Mouse (Mus musculus) forebrain, postnatal 0 days (tissue): ENCODE results near the gene Sptb. TPM values are rescaled to one million over a fixed set of nuclear protein-coding genes. Genes with fewer than 3 reads are reported as not detected.

ENCODE experiments used
- ATAC-seq: fragments of 200-750 bp; cut with Nextera tagmentation; 2 replicates; pipeline ENCODE4 v1.8.0; 2017; ENCODE audit warnings: mild to moderate bottlenecking, moderate library complexity
- DNase-seq: peaks from one replicate; pipeline ENCODE4 v3.0.0-alpha.2; 2015
- H3K27ac ChIP-seq: fragments of 300-500 bp; sonication (generic); 2 replicates; pipeline ENCODE4 v1.5.1; 2014; ENCODE audit warnings: low read depth, mild to moderate bottlenecking, antibody characterized with exemption, low read length, moderate library complexity, mixed read lengths
- H3K27me3 ChIP-seq: fragments of 300-500 bp; sonication (generic); 2 replicates; pipeline ENCODE4 v1.6.1; 2014; ENCODE audit warnings: mild to moderate bottlenecking, low read length, mixed read lengths; ENCODE audit not compliant: insufficient read depth
- H3K36me3 ChIP-seq: fragments of 300-500 bp; sonication (generic); 2 replicates; pipeline ENCODE4 v1.6.1; 2014; ENCODE audit warnings: mild to moderate bottlenecking, moderate library complexity; ENCODE audit not compliant: insufficient read depth
- H3K4me1 ChIP-seq: fragments of 300-500 bp; sonication (generic); 2 replicates; pipeline ENCODE4 v1.6.1; 2014; ENCODE audit warnings: antibody characterized with exemption; ENCODE audit not compliant: insufficient read depth
- H3K4me2 ChIP-seq: fragments of 300-500 bp; sonication (generic); 2 replicates; pipeline ENCODE4 v1.6.1; 2014; ENCODE audit warnings: low read depth, mild to moderate bottlenecking, moderate library complexity
- H3K4me3 ChIP-seq: fragments of 300-500 bp; sonication (generic); 2 replicates; pipeline ENCODE4 v1.5.1; 2014; ENCODE audit warnings: low read depth, low read length, mixed read lengths
- H3K9ac ChIP-seq: fragments of 300-500 bp; sonication (generic); 2 replicates; pipeline ENCODE4 v1.6.1; 2014; ENCODE audit warnings: mild to moderate bottlenecking
- H3K9me3 ChIP-seq: fragments of 300-500 bp; sonication (generic); 2 replicates; pipeline ENCODE4 v1.6.1; 2016; ENCODE audit warnings: low read length
- CTCF ChIP-seq: sonication (generic); IDR thresholded peaks from 2 replicates; pipeline ENCODE4 v1.5.1; 2016; ENCODE audit warnings: antibody characterized with exemption, control low read depth, low read depth
- WGBS: fragments of 180-500 bp; shearing (Covaris S2); extraction: QIAGEN DNeasy Blood & Tissue Kit; methylation state at CpG from one replicate; pipeline ENCODE4 v1.1.7; 2014; 5-methylcytosine and 5-hydroxymethylcytosine counted together
- polyA plus RNA-seq: library from polyadenylated mRNA; unstranded; fragments of >200 nt; fragmentation: Nextera tagmentation; extraction: Ambion mirVana; gene quantifications from 2 replicates; pipeline ENCODE4 v1.2.1, GENCODE M21; 2015
- total RNA-seq: library from RNA; depleted of rRNA; stranded (reverse); fragments of >200 nt; gene quantifications from 2 replicates; pipeline ENCODE4 v1.2.3, GENCODE M21; 2014

Gene Sptb
- total and polyA plus RNA-seq, 2 experiments from 2014 or later = 3.0 to 19.6 TPM

DNA sequence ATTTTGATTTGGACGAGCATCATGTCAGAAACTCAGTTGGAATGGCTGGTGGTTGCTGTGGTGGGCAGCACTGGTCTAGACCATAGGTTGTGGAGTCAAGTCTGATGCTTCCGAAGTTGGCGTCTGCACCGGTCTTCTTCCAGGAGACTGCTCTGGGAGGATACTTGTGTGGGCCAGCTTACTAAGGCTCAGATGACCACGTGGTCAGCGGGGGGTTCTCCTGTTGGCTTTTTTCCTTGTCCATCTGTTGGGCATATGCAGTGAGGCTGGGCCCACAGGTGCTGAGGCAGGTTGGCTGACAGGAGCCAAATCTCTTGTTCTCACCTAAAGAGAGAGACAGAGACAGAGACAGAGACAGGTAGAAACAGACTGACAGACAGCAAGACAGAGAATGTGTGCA is 135.5 kb downstream of the Sptb start:
- Histone ChIP-seq H3K9me3 (no peaks in the 10 kb centered on the region), H3K4me3 (no peak overlapping the region), H3K4me2 (no peak overlapping the region), H3K36me3 (no peaks in the 10 kb centered on the region), H3K9ac (no peak overlapping the region), H3K27ac (no peak overlapping the region), H3K4me1 (no peaks in the 10 kb centered on the region), H3K27me3 (no peaks in the 10 kb centered on the region)
- TF ChIP-seq CTCF = no peak
- DNase-seq = no peak
- no peak for ATAC-seq
- WGBS = 93% methylated on average over 6 of the region's 6 CpGs

DNA sequence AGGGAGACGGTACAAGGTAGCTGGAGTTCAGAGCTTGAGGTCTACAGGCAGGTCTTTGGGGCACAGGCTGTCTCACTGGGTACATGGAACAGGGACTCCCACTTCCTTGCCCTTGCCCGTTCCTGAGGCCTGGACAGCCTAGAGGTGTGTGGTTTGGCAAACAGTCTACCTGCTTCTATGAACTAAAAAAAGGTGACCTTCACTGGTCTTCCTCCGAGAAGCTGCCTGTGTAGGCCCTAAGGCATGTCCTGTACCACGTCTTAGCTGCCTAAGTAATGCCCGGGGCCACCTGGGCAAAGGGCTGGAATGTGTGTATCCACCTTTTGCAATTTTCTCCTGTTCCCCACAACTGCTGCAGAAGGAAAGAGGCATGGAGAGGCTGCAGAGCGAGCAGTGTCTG is 137.0 kb downstream of the Sptb start:
- Histone ChIP-seq H3K9me3 (no peaks in the 10 kb centered on the region), H3K4me3 (no peak overlapping the region), H3K36me3 (no peaks in the 10 kb centered on the region), H3K27ac (no peak overlapping the region), H3K27me3 (no peaks in the 10 kb centered on the region), H3K4me1 (no peaks in the 10 kb centered on the region), H3K9ac (no peak overlapping the region), H3K4me2 (no peak overlapping the region)
- TF ChIP-seq CTCF = no peak
- WGBS = 99% methylated on average over 6 of the region's 6 CpGs
- DNase-seq (no peak), ATAC-seq (no peak)

DNA sequence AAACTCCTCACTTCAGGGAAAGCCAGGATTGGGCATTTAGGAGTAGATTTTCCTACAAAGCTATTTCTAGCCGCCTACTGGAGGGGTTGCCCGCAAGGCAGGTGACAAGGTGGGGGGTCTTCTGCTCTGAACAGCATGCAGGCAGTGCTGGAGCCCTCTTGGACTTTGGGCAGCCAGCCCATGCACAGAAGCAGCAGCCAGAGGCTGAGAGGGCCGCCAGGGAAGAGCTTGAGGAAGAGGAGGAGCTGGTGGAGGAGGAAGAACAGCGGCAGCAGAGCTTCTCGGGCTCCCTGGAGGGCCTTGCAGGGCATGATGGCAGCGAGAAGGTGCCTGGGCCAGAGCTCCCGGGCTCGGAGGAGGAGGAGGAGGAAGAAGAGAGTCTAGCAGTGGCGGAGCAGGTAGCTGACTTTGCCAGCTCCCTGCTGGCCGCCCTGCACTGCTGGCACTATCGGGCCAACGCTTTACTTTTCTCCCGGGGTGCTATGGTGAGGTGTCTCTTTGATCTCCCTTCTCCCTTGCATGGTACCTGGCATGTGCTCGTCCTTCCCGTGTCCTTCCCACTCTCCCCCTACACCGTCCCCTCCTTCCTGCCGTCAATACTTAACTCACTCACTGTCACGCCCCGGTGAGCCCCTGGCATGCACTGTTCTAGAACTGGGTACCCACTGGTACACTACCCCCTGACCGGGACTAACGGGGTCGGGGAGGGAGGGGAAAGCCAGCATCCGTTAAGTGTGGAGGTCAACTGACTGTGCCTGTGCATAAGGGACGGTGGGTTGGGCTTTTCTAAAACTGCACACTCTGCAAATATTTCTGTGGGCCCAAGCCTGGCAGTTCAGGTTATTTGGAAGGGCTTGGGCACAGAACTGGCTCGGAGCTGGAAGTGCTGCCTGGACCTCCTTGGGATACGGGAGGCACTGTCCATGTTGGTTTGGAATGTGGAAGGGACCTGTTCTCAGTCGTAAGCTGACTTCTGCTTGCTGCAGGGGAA is 137.8 kb downstream of the Sptb start:
- Histone ChIP-seq H3K36me3 (no peaks in the 10 kb centered on the region), H3K27me3 (no peaks in the 10 kb centered on the region), H3K9ac (no peak overlapping the region), H3K9me3 (no peaks in the 10 kb centered on the region), H3K27ac (no peak overlapping the region), H3K4me1 (no peaks in the 10 kb centered on the region), H3K4me2 (no peak overlapping the region), H3K4me3 (no peak overlapping the region)
- ATAC-seq (no peak), DNase-seq (no peak)
- 64% methylated on average over 26 of the region's 27 CpGs for WGBS
- TF ChIP-seq CTCF = no peak

DNA sequence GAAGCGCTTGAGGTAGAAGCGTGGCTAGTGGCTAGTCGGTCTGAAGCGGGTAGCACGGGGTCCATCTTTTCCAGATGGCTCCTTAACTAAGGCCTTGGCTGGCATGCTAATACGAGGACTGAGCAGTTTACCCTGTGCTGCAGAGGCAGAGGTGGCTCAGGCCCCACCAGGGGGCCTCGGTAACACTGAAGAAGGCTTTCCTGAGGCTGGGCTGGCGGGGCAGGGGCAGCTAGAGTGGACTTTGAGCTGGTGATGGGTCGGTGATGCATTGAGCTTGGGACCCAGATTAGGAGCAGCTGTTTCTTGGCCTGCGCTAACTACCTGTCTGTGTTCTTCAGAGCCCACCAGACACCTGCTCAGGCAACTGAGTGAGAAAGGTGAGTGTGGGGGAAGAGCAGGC is 139.1 kb downstream of the Sptb start:
- H3K4me2 ChIP-seq = no peak overlapping the region
- no peak for TF ChIP-seq CTCF
- H3K4me3 ChIP-seq = no peak overlapping the region
- H3K9me3 ChIP-seq = no peaks in the 10 kb centered on the region
- H3K27me3 ChIP-seq = no peaks in the 10 kb centered on the region
- no peaks in the 10 kb centered on the region for H3K4me1 ChIP-seq
- H3K36me3 ChIP-seq = no peaks in the 10 kb centered on the region
- 74% methylated on average over 10 of the region's 10 CpGs for WGBS
- H3K27ac ChIP-seq = no peak overlapping the region
- ATAC-seq = no peak
- no peak overlapping the region for H3K9ac ChIP-seq
- DNase-seq = no peak

DNA sequence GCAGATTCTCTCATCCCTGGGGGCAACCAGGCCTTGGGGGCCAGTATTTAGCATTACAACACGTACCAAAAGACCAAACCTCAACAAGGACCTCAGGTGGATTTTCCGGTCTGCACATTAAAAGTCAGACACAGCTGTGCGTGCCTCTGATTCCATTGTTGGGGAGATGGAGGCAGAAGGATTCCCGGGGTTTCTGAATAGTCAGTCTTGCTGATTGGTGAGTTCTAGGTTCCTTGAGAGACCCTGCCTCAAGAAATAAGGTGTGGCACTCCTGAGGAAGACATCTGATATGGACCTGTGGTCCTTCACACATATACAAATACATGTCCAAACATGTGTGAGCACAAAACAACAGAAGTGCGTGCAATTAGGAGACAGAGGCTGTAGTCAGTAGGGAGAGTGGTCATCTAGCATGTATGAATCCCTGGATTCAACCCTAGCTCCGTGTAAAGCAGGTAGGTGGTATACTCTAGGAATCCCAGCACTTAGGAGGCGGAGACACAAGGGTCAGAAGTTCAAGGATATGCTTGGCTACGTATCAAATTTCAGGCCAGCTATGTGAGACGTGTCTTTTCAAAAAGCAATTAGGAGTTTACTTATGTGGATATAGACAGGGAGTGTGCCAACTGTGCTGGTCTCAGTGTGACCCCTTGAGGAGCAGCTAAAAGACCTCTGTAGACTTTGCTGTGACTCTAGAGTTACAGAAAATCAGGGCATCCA is 140.0 kb downstream of the Sptb start:
- H3K4me3 ChIP-seq = no peak overlapping the region
- ATAC-seq (no peak), DNase-seq (no peak)
- no peak overlapping the region for H3K9ac ChIP-seq
- H3K4me1 ChIP-seq = no peaks in the 10 kb centered on the region
- 77% methylated on average over 9 of the region's 9 CpGs for WGBS
- no peak overlapping the region for H3K27ac ChIP-seq
- no peaks in the 10 kb centered on the region for H3K36me3 ChIP-seq
- H3K4me2 ChIP-seq = no peak overlapping the region
- H3K27me3 ChIP-seq = no peaks in the 10 kb centered on the region
- H3K9me3 ChIP-seq = no peaks in the 10 kb centered on the region
- TF ChIP-seq CTCF = no peak

DNA sequence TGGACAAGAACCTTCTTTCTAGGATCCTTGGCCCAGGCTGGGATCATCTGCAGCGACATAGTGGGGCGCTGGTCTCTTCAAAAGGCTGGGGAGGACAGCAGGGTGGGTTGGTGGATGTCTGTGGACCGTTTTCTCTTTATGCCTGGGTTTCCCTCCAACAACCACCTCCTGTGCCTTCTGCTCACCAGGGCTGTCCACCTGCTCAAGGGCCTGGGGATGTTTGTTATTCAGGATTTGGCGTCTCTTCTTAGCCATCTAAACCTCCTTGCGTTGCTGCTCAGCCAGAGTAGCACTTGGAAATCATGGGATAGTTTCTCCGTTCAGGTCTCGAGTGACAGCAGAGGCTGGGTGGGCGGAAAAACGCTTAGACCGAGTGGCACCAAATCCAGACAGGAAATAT is 144.1 kb downstream of the Sptb start:
- no peaks in the 10 kb centered on the region for H3K4me1 ChIP-seq
- DNase-seq (no peak), ATAC-seq (no peak)
- no peak overlapping the region for H3K27ac ChIP-seq
- no peaks in the 10 kb centered on the region for H3K27me3 ChIP-seq
- H3K36me3 ChIP-seq = no peaks in the 10 kb centered on the region
- H3K4me2 ChIP-seq = no peak overlapping the region
- no peak overlapping the region for H3K9ac ChIP-seq
- no peak overlapping the region for H3K4me3 ChIP-seq
- H3K9me3 ChIP-seq = no peaks in the 10 kb centered on the region
- WGBS = 89% methylated on average over 10 of the region's 10 CpGs
- no peak for TF ChIP-seq CTCF

DNA sequence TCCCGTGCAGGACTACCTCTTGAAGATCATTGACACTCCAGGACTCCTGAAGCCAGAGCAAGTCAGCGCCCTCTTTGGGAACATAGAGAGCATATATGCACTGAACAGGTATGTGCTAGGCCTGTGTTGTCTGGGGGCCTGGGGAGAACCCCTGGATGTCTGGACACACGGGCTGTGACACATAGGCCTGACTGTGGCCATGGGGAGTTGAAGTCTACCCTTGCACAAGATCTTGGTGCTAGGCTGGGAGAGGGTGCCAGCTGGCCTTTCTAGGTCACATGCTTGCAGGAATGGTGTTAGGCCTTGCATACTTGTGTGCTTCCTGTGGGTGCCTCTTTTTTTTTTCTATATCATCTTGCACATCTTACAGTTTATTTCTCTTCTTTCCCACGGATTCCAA is 148.2 kb downstream of the Sptb start:
- Histone ChIP-seq H3K9me3 (no peaks in the 10 kb centered on the region), H3K9ac (no peak overlapping the region), H3K27ac (no peak overlapping the region), H3K4me3 (no peak overlapping the region), H3K27me3 (no peaks in the 10 kb centered on the region), H3K4me1 (no peaks in the 10 kb centered on the region), H3K36me3 (no peaks in the 10 kb centered on the region), H3K4me2 (no peak overlapping the region)
- TF ChIP-seq CTCF = no peak
- ATAC-seq = no peak
- DNase-seq = no peak
- WGBS = 80% methylated on average over 4 of the region's 4 CpGs
